Mouse (Mus musculus): ENCODE data around the gene Cep135.

Gene Cep135

DNA sequence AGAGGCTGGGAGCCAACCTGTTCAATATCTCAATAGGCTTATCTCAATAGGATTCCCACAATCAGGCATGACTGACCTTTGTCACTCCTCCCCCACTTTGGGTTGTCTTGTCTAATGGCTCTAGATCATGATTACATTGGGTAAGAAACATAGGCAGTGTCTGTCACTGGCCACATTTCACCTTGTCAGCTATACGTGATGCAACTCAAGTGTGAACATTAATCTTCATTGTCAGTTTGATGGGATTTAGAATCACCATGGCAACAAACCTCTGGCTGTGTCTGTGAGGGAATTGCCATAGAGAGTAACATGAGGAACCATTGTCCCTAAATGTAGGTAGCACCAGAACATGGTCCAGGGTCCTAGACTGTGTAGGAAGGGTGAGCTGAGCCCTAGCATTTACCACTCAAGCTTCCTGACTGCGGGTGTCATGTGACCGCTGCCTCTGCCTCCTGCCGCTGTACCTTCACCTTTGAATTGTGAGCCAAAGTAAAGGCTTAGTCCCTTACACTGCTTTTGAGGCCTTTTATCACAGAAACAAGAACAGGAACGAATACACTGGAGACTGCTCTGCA is 62.7 kb downstream of the Cep135 start:
- Histone ChIP-seq H3K4me3 (replicated peaks; ENCODE audit: low read length) (no peak overlapping the region), H3K36me3 (ENCODE audit: insufficient read depth, low read length) (no peaks in the 10 kb centered on the region), H3K9me3 (ENCODE audit: low read length) (no peaks in the 10 kb centered on the region), H3K27me3 (ENCODE audit: insufficient read depth, low read length) (peaks cover 10% of the 10 kb centered on the region), H3K4me1 (replicated peaks; ENCODE audit: low read depth, low read length) (no peaks in the 10 kb centered on the region)
- no peak for TF ChIP-seq NANOG (IDR thresholded peaks at IDR 0.05; ENCODE audit: borderline replicate concordance, low read length)
- no peak for TF ChIP-seq POU5F1 (IDR thresholded peaks at IDR 0.05; ENCODE audit: borderline replicate concordance, low read length)
- no peak for TF ChIP-seq CTCF (conservative IDR thresholded peaks at IDR 0.05; ENCODE audit: low read length)

DNA sequence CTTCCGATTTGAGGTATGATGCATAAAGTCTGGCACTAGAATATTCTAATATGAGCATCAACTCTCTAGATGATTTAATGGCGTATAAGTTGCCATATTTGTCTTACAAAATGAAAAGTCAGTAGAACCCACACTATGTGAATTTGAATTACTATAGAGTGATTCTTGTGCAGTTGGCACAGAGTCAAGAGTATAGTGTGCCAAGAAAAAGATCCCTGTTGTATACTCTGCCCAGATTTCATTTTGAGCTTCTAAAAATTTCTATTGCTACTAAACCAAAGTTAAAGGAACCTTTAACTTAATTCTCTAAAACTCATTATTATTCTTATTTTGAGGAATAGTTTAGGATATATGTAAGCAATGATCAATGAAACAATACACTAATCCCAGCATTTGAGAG is 67.7 kb downstream of the Cep135 start, which contains the start of gene C530008M17Rik:
TSS of gene C530008M17Rik (plus strand) at position 301 of the 400 bp plus-strand sequence.
- peaks cover 48% of the 10 kb centered on the region for H3K27me3 ChIP-seq (ENCODE audit: insufficient read depth, low read length)
- H3K9me3 ChIP-seq (ENCODE audit: low read length): no peaks in the 10 kb centered on the region
- TF ChIP-seq POU5F1 (IDR thresholded peaks at IDR 0.05; ENCODE audit: borderline replicate concordance, low read length) (no peak), CTCF (conservative IDR thresholded peaks at IDR 0.05; ENCODE audit: low read length) (no peak), NANOG (IDR thresholded peaks at IDR 0.05; ENCODE audit: borderline replicate concordance, low read length) (no peak)
- H3K36me3 ChIP-seq (ENCODE audit: insufficient read depth, low read length): no peaks in the 10 kb centered on the region
- H3K4me3 ChIP-seq (replicated peaks; ENCODE audit: low read length): peak within 1 kb of the TSS; percentile 87
- 0 out of 2 replicates have a peak, but pooled peaks cover 7% of the 10 kb centered on the region for H3K4me1 ChIP-seq (replicated peaks; ENCODE audit: low read depth, low read length)

DNA sequence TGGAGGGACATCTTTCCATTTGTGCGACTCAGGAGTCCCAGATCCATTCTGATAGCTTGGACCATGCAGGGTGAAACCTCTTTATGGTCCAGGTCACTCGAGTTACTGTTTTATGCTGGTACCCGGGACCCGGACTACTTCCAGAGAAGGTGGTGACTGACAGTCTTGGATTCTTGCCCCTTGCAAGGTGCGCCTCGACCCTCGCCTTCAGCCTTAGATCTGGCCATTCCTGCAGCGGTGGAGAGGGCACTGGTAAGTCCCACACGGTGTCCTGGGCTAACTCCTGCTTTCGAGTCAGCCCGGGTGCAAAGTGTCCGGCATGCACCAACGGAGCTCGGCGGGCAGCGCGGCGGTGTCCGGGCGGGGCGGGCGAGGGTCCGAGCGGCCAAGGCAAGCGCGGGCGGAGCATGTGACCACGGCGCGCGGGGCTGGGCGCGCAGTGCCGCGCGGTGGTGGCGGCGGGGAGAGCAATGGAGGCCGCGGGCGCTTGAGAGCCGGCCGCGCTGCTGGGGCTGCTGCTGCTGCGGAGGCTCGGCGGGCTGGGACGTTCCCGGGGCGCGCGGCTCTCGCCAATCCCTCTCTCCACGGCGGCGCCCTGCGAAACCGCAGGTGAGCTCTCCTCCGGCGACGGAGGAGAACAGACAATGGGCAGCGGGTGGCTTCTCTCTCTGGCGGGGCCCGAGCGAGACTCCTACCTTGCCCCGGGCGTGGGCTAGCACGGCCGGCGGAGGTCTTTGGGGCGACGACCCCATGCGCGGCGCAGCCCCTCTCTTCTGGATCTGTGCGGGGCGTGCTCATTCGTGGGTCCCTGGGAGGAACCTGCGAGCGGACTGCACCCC is 69.0 kb downstream of the Cep135 start:
- no peak for TF ChIP-seq CTCF (conservative IDR thresholded peaks at IDR 0.05; ENCODE audit: low read length)
- no peak for TF ChIP-seq POU5F1 (IDR thresholded peaks at IDR 0.05; ENCODE audit: borderline replicate concordance, low read length)
- TF ChIP-seq NANOG (IDR thresholded peaks at IDR 0.05; ENCODE audit: borderline replicate concordance, low read length): no peak
- 0 out of 2 replicates have a peak, but pooled peaks cover 7% of the 10 kb centered on the region for H3K4me1 ChIP-seq (replicated peaks; ENCODE audit: low read depth, low read length)
- H3K36me3 ChIP-seq (ENCODE audit: insufficient read depth, low read length): no peaks in the 10 kb centered on the region
- peaks cover 48% of the 10 kb centered on the region for H3K27me3 ChIP-seq (ENCODE audit: insufficient read depth, low read length)
- H3K9me3 ChIP-seq (ENCODE audit: low read length): no peaks in the 10 kb centered on the region
- H3K4me3 ChIP-seq (replicated peaks; ENCODE audit: low read length): peak overlapping the region; percentile 87

DNA sequence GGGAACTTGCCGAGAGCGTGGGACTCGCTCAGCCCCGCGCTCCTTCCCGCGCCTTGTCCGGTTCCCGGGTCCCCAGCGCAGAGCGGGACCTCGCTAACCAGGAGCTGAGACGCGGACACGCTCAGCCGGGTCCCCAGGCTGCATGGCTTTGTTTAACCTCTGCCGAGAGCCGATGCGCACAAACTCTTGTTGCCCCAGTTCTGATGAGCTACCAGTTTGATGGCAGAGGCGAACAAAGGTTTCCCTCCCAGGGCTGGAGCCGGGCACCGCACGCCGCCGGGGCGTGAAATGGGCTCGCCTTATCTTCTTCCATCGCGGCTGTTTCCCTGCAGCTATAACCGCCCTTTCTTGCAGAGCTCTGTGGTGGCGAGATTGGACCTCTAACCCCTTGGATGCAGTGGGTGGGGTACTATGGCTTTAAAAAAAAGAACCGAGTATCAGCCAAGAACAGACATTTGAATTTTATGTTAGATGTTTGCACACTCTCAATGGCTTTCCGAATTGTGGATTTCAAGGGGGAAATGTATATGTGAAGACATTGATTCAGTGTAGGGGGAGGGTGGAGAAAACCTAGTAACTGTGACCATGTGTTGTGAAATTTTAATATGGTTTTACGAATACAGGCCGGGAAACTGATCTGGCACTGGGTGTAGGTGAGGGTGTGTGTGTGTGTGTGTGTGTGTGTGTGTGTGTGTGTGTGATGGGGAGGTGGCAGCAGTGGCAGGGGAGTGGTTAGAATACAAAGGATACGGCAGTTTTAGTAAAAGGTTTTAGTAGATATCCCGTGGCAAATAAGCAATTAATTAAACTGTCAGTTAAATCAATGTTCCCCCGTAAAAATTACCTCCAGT is 69.8 kb downstream of the Cep135 start:
- peak overlapping the region; percentile 87 for H3K4me3 ChIP-seq (replicated peaks; ENCODE audit: low read length)
- H3K36me3 ChIP-seq (ENCODE audit: insufficient read depth, low read length): no peaks in the 10 kb centered on the region
- no peaks in the 10 kb centered on the region for H3K9me3 ChIP-seq (ENCODE audit: low read length)
- 0 out of 2 replicates have a peak, but pooled peaks cover 7% of the 10 kb centered on the region for H3K4me1 ChIP-seq (replicated peaks; ENCODE audit: low read depth, low read length)
- TF ChIP-seq NANOG (IDR thresholded peaks at IDR 0.05; ENCODE audit: borderline replicate concordance, low read length) (no peak), POU5F1 (IDR thresholded peaks at IDR 0.05; ENCODE audit: borderline replicate concordance, low read length) (no peak), CTCF (conservative IDR thresholded peaks at IDR 0.05; ENCODE audit: low read length) (no peak)
- H3K27me3 ChIP-seq (ENCODE audit: insufficient read depth, low read length): peaks cover 52% of the 10 kb centered on the region

DNA sequence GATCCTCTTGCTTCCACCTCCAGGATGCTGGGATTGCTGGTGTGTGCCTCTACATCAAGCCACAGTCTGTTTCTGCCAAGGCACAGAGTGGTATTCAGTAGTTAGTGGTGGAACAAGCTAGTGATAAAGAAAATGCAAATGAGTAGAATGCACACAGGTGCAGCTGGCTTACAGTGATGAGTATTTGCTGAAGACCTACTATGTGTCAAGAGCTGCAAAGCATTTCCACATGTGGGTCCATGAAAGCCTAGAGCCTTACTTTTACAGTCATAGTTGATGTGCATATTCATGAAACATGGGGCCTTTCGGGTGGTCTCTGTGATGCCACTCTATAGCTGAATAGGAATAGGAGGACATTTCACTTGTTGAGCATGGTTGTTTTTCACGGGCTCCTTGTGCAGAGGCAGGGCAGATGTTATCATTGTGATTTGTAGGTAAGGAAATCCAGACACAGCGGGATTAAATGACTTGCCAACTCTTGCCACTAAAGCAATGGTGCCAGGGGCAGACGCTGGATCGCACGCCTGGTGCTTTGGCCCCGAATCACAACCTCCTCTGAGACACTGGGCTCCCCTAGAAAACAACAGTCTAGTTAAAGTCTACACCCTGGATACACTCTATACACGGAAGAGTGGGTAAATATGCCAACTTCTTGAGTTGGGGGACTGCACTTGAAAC is 71.6 kb downstream of the Cep135 start:
- no peak overlapping the region for H3K4me3 ChIP-seq (replicated peaks; ENCODE audit: low read length)
- H3K4me1 ChIP-seq (replicated peaks; ENCODE audit: low read depth, low read length): 0 out of 2 replicates have a peak, but pooled peaks cover 7% of the 10 kb centered on the region
- TF ChIP-seq NANOG (IDR thresholded peaks at IDR 0.05; ENCODE audit: borderline replicate concordance, low read length): no peak
- TF ChIP-seq POU5F1 (IDR thresholded peaks at IDR 0.05; ENCODE audit: borderline replicate concordance, low read length): no peak
- TF ChIP-seq CTCF (conservative IDR thresholded peaks at IDR 0.05; ENCODE audit: low read length): no peak
- no peaks in the 10 kb centered on the region for H3K36me3 ChIP-seq (ENCODE audit: insufficient read depth, low read length)
- peaks cover 46% of the 10 kb centered on the region for H3K27me3 ChIP-seq (ENCODE audit: insufficient read depth, low read length)
- no peaks in the 10 kb centered on the region for H3K9me3 ChIP-seq (ENCODE audit: low read length)

DNA sequence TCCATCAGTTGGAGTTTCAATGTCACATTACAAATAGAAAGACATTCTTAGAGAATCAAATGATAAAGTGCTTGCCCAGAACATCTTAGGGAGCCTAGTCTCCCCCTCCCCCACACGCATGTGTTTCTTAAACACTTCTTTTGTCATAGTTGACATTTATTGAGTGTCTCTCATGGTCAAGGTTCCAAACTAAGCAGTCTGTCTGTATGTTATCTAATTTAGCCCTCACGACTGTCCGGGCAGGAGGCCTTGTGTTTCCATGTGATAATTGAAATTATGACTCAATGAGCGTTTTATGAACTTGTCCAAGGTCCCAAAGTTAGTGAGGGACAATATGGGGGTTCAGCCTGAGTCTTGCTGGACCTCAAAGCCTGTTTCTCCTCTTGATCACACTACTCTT is 72.8 kb downstream of the Cep135 start:
- Histone ChIP-seq H3K27me3 (ENCODE audit: insufficient read depth, low read length) (peaks cover 41% of the 10 kb centered on the region), H3K4me1 (replicated peaks; ENCODE audit: low read depth, low read length) (0 out of 2 replicates have a peak, but pooled peaks cover 7% of the 10 kb centered on the region)
- no peak for TF ChIP-seq POU5F1 (IDR thresholded peaks at IDR 0.05; ENCODE audit: borderline replicate concordance, low read length)
- no peak for TF ChIP-seq CTCF (conservative IDR thresholded peaks at IDR 0.05; ENCODE audit: low read length)
- TF ChIP-seq NANOG (IDR thresholded peaks at IDR 0.05; ENCODE audit: borderline replicate concordance, low read length): no peak

DNA sequence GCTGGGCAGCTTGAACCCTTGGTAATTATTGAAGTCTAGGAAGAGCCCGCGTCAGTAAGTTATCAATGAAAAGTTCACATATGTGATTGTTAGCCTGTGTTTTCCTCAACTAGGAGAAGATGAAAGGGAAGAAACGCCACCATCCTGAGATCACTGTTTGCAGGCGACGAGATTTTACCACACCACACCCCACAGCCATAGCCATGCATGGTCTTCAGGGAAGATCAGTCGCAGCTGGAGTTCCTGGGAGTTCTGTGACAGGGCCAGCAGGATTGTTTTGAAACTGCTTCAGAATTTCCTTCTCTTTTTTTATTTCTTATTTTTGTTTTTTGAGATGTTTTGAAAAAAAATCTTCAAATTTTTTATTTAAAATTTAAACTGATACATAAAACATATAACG is 76.4 kb downstream of the Cep135 start:
- H3K36me3 ChIP-seq (ENCODE audit: insufficient read depth, low read length): no peaks in the 10 kb centered on the region
- H3K27me3 ChIP-seq (ENCODE audit: insufficient read depth, low read length): peaks cover 9% of the 10 kb centered on the region; the same call in 1 of the 2 replicates
- no peaks in the 10 kb centered on the region for H3K4me1 ChIP-seq (replicated peaks; ENCODE audit: low read depth, low read length)
- TF ChIP-seq NANOG (IDR thresholded peaks at IDR 0.05; ENCODE audit: borderline replicate concordance, low read length) (no peak), CTCF (conservative IDR thresholded peaks at IDR 0.05; ENCODE audit: low read length) (no peak), POU5F1 (IDR thresholded peaks at IDR 0.05; ENCODE audit: borderline replicate concordance, low read length) (no peak)
- H3K9me3 ChIP-seq (ENCODE audit: low read length): no peaks in the 10 kb centered on the region
- no peak overlapping the region for H3K4me3 ChIP-seq (replicated peaks; ENCODE audit: low read length)

More for the DNA sequence above, 72.8 kb downstream of the Cep135 start:
- H3K9me3 ChIP-seq (ENCODE audit: low read length): no peaks in the 10 kb centered on the region
- no peak overlapping the region for H3K4me3 ChIP-seq (replicated peaks; ENCODE audit: low read length)
- H3K36me3 ChIP-seq (ENCODE audit: insufficient read depth, low read length): no peaks in the 10 kb centered on the region

Measured in E14TG2a.4 (cell line).